Mouse (Mus musculus): Measurements from ENCODE around the gene Zbtb20. TPM values are rescaled to one million over a fixed set of nuclear protein-coding genes. Genes with fewer than 3 reads are reported as not detected.
A peak's percentile ranks its signal among the peaks of the same experiment; 100 is the strongest.

Zbtb20 gene
- polyA plus RNA-seq, 1 experiment from 2014 or later, result 38.1 TPM

DNA sequence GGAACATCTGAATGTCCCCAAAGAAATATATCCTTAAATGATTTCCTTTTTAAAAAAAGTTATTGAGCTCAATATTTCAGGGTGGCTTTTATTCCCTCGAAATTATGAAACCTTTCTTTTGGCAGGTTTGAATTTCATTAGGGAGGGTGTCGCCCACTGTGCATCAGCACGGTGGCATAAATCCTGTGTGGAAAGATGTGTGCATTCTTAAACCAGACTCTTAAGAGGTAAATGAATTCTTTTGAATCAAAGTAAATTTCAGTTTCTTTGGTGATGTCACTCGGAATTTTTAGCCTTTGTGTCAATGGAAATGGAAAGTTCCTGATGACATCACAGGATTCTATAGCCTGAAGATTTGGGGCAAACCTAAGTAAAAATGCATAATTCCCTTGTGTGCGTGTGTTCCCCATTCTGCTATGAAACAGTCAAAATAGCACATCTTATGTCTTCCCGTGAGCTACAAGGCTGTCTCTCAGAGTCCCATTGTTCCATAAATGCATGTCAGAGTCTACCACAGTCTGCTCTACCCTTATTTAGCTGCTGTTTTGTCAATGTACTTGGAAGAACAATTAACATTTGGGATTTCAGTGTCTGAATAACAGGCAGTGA, 318.1 kb downstream of the Zbtb20 start:
- 85% methylated on average over 6 of the region's 6 CpGs for WGBS
- Histone ChIP-seq H3K36me3 (no peaks in the 10 kb centered on the region), H3K9ac (no peak overlapping the region), H3K4me2 (no peak overlapping the region), H3K27me3 (replicated peaks) (no peaks in the 10 kb centered on the region), H3K4me1 (replicated peaks) (no peaks in the 10 kb centered on the region), H3K4me3 (no peak overlapping the region), H3K9me3 (replicated peaks) (no peaks in the 10 kb centered on the region), H3K27ac (ENCODE audit: poor library complexity, severe bottlenecking) (no peak overlapping the region)
- ATAC-seq (ENCODE audit: insufficient number of reproducible peaks, low FRiP score), result no peak

DNA sequence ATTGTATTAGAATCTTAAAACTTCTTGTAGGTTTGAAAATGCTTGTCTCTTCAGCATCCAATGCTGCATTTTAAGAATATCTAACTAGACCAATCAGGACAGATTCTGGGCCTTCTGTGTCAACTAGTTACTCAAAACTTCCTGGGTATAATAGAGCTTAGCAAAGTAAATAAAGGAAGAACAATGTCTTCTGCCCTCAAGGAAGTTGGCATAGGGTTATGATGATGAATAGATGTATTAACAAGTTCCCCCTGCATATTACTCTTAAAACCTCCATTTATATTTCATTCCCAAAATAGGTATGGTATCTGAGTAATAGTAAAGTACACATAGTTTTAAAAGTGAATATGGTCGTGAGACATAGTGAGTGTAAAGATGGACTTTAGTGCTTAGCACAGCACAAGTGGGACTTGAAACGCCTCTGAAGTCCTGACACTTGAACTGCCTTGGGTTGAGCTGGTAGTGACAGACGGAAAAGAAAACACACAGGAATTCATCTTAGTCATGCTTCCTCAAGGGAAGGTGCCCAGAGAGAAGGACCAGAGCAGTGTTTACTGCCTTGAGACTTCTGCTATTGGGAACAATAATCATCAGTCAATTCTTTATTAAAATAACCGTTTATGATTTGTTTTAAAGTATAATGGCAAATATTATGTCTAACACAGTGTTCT, 341.8 kb downstream of the Zbtb20 start:
- Histone ChIP-seq H3K4me2 (no peak overlapping the region), H3K4me1 (replicated peaks) (0 out of 2 replicates have a peak, but pooled peaks cover 2% of the 10 kb centered on the region), H3K9ac (no peak overlapping the region), H3K9me3 (replicated peaks) (no peaks in the 10 kb centered on the region), H3K27ac (ENCODE audit: poor library complexity, severe bottlenecking) (no peak overlapping the region), H3K27me3 (replicated peaks) (no peaks in the 10 kb centered on the region), H3K4me3 (no peak overlapping the region), H3K36me3 (no peaks in the 10 kb centered on the region)
- ATAC-seq (ENCODE audit: insufficient number of reproducible peaks, low FRiP score), result no peak
- 38% methylated on average over 4 of the region's 4 CpGs for WGBS

DNA sequence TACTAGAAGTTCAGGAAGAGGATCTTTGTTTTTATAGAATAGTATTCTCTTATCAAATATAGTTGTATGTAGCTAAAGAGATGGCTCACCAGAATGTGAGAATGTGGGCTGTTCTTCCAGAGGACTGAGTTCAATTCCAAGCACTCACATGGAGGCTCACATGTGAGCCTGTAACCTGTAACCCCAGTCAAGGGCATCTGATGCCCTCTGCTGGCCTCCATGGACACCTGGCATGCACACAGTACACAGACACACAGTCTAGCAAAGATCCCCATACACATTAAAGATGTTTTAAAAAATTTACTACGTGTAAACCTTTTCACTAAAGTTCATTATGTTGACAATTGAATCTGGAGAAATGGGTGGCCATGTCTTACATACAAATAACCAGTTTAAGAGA, 343.7 kb downstream of the Zbtb20 start:
- H3K4me1 ChIP-seq (replicated peaks), result 0 out of 2 replicates have a peak, but pooled peaks cover 2% of the 10 kb centered on the region
- no peak overlapping the region for H3K27ac ChIP-seq (ENCODE audit: poor library complexity, severe bottlenecking)
- WGBS, result 84% methylated on average over 1 of the region's 1 CpGs
- H3K4me2 ChIP-seq, result no peak overlapping the region
- ATAC-seq (ENCODE audit: insufficient number of reproducible peaks, low FRiP score), result no peak
- H3K27me3 ChIP-seq (replicated peaks), result no peaks in the 10 kb centered on the region
- H3K4me3 ChIP-seq, result no peak overlapping the region
- H3K9ac ChIP-seq, result no peak overlapping the region
- H3K36me3 ChIP-seq, result no peaks in the 10 kb centered on the region
- H3K9me3 ChIP-seq (replicated peaks), result no peaks in the 10 kb centered on the region

DNA sequence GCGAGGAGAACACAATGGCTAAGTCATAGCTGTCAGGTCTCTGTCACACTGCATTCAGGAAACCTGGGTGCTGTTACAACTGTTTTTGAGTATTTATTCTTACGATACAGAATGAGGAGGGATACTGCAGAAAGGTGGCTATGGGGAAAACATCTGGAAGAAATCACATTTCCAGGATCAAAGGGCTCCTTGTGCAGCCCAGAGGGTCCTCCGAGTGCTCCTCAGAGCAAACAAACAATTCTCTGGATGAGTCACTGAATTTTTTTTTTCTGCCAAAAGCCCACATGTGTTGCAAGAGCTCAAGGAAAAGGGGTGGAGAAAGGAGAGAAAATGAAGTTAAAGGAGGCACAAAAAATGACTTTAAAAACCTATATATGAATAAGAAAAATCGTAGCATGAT, 345.6 kb downstream of the Zbtb20 start:
- H3K9ac ChIP-seq, result no peak overlapping the region
- 59% methylated on average over 4 of the region's 4 CpGs for WGBS
- no peak overlapping the region for H3K4me3 ChIP-seq
- H3K27ac ChIP-seq (ENCODE audit: poor library complexity, severe bottlenecking), result no peak overlapping the region
- 0 out of 2 replicates have a peak, but pooled peaks cover 2% of the 10 kb centered on the region for H3K4me1 ChIP-seq (replicated peaks)
- no peak overlapping the region for H3K4me2 ChIP-seq
- no peaks in the 10 kb centered on the region for H3K36me3 ChIP-seq
- no peak for ATAC-seq (ENCODE audit: insufficient number of reproducible peaks, low FRiP score)
- H3K9me3 ChIP-seq (replicated peaks), result no peaks in the 10 kb centered on the region
- no peaks in the 10 kb centered on the region for H3K27me3 ChIP-seq (replicated peaks)

DNA sequence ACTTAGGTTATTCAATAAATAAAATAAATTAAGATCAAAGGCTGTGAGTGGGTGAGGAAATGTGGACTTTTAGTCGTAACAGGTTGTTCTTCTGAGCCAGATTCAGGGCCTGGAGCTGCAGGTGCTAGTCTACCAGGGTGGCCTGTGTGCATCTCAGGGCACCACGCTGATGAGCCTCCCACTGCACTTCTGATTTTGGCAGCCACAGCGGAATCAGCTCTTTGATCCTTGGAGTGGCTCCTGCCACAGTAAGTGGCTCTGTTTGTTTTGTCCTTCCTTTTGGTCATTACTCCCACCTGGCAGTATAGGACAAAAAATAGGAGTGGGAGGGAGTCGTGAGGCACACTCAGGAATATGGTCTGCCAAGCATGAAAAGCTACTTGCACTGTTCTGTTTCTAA, 354.6 kb downstream of the Zbtb20 start:
- Histone ChIP-seq H3K27ac (ENCODE audit: poor library complexity, severe bottlenecking) (no peak overlapping the region), H3K4me2 (no peak overlapping the region), H3K4me3 (no peak overlapping the region), H3K9me3 (replicated peaks) (no peaks in the 10 kb centered on the region), H3K9ac (no peak overlapping the region), H3K4me1 (replicated peaks) (no peaks in the 10 kb centered on the region), H3K36me3 (no peaks in the 10 kb centered on the region), H3K27me3 (replicated peaks) (no peaks in the 10 kb centered on the region)
- WGBS, result 67% methylated on average over 4 of the region's 4 CpGs
- ATAC-seq (ENCODE audit: insufficient number of reproducible peaks, low FRiP score), result no peak

DNA sequence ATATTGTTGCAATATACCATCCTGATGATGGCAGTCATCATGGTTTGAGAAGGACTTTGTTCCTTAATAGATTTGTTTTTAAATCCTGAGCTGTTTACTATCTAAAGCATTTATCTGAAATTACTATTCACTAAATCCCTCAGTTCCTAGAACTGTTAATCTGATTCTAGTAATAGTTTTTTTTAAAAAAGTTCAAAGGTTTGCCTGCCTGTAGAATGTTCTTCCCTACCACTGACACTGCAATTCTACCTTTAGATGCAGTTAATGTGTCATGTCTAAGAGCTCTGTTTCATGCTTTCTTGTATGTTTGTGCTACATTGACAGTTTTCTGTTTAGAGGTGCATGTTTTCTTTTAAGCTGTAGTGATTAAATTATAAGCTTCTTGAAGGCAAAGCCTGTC, 358.6 kb downstream of the Zbtb20 start:
- no peak overlapping the region for H3K27ac ChIP-seq (ENCODE audit: poor library complexity, severe bottlenecking)
- no peaks in the 10 kb centered on the region for H3K27me3 ChIP-seq (replicated peaks)
- ATAC-seq (ENCODE audit: insufficient number of reproducible peaks, low FRiP score), result no peak
- H3K4me2 ChIP-seq, result no peak overlapping the region
- no peaks in the 10 kb centered on the region; the same call in 1 of the 2 replicates for H3K4me1 ChIP-seq (replicated peaks)
- H3K36me3 ChIP-seq, result no peaks in the 10 kb centered on the region
- no peak overlapping the region for H3K9ac ChIP-seq
- H3K4me3 ChIP-seq, result no peak overlapping the region
- no peaks in the 10 kb centered on the region for H3K9me3 ChIP-seq (replicated peaks)

DNA sequence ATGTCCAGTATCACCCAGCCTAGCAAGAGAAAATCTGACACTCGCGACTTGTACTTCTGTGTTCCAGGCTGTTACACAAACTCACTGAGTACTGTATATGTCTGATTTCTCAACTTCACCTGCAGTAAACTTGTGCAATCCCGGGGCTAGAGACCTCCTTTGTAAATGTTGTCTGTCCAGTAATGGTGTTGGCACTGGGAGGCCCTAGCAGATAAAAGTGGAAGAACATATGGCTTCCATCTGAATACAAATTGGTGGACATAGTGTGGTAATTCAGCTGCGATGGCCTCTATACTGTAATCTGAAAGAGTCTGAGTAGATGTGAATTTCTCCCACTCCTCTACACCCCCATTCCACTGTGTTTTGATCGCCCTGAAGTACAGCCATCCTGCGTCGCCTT, 359.6 kb downstream of the Zbtb20 start:
- no peak overlapping the region for H3K4me3 ChIP-seq
- H3K27me3 ChIP-seq (replicated peaks), result no peaks in the 10 kb centered on the region
- H3K4me2 ChIP-seq, result no peak overlapping the region
- no peak for ATAC-seq (ENCODE audit: insufficient number of reproducible peaks, low FRiP score)
- H3K4me1 ChIP-seq (replicated peaks), result no peaks in the 10 kb centered on the region; the same call in 1 of the 2 replicates
- WGBS, result 64% methylated on average over 7 of the region's 7 CpGs
- H3K27ac ChIP-seq (ENCODE audit: poor library complexity, severe bottlenecking), result no peak overlapping the region
- no peaks in the 10 kb centered on the region for H3K9me3 ChIP-seq (replicated peaks)
- no peaks in the 10 kb centered on the region for H3K36me3 ChIP-seq
- H3K9ac ChIP-seq, result no peak overlapping the region

DNA sequence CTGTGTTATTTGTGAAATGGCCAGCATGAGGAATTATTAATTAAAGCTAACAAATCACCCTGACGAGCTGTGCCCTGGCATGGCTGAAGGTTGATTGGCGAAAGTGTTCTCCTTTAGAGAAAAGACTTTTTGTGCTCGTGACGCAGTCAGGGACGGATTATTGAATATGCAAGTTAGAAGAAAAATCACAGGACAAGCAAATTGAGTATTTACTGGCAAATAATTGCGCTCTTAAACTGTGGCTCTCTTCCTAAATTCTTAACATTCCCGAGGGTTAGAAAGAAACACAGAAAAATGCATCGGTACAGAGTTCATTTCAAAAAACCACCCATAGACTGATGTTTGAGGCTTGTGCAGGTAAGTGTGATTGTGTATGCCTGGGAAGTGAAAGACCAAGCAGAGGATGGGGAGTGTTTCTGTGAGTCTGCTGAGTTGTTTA, 360.1 kb downstream of the Zbtb20 start:
- ATAC-seq (ENCODE audit: insufficient number of reproducible peaks, low FRiP score), result no peak
- WGBS, result 69% methylated on average over 8 of the region's 8 CpGs
- Histone ChIP-seq H3K27me3 (replicated peaks) (no peaks in the 10 kb centered on the region), H3K9ac (no peak overlapping the region), H3K36me3 (no peaks in the 10 kb centered on the region), H3K4me3 (no peak overlapping the region), H3K4me2 (no peak overlapping the region), H3K27ac (ENCODE audit: poor library complexity, severe bottlenecking) (no peak overlapping the region), H3K9me3 (replicated peaks) (no peaks in the 10 kb centered on the region), H3K4me1 (replicated peaks) (no peaks in the 10 kb centered on the region; the same call in 1 of the 2 replicates)

DNA sequence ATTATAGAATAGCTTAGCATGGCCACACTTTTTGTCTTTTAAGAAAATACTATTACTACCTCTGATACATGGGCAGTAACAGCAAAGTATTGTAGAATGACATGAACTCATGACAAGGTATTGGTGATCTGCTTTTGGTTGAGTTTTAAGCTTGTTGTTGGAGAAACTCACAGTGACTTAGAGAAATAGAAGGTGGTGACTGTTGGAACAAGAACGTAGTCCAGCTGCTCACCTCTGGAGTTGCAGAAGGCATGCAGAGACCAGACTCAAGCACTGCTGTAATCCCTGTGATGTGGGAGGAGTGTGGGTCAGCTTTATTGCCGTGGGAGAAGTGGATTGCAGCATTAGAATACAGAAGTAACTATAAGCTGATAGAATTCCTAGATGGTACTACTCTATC, 361.9 kb downstream of the Zbtb20 start:
- H3K4me3 ChIP-seq, result no peak overlapping the region
- H3K36me3 ChIP-seq, result no peaks in the 10 kb centered on the region
- H3K27ac ChIP-seq (ENCODE audit: poor library complexity, severe bottlenecking), result no peak overlapping the region
- no peaks in the 10 kb centered on the region for H3K9me3 ChIP-seq (replicated peaks)
- H3K4me2 ChIP-seq, result no peak overlapping the region
- no peak for ATAC-seq (ENCODE audit: insufficient number of reproducible peaks, low FRiP score)
- no peaks in the 10 kb centered on the region for H3K27me3 ChIP-seq (replicated peaks)
- WGBS, result 70% methylated on average over 2 of the region's 2 CpGs
- no peak overlapping the region for H3K9ac ChIP-seq
- no peaks in the 10 kb centered on the region; the same call in 1 of the 2 replicates for H3K4me1 ChIP-seq (replicated peaks)

DNA sequence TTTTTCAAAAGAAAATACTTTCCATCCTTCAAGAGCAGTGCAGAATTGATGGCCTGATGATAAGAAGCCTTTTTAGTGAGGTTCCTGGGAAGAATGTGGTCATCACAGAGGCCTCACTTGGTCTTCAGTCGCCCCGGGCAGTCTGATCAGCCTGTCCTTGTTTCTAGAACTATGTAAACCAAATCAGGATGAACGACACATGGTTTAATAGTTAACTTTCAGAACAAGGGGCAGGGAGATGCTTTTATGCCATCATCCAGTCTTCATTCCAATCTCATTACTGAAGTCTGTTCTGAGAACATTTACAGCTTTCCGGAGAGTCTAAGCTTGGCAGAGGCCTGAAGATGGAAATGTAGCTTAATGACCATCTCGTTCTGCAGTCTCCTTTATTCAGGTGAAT, 371.3 kb downstream of the Zbtb20 start:
- H3K36me3 ChIP-seq, result no peaks in the 10 kb centered on the region
- 77% methylated on average over 5 of the region's 5 CpGs for WGBS
- no peak overlapping the region for H3K9ac ChIP-seq
- H3K4me1 ChIP-seq (replicated peaks), result no peaks in the 10 kb centered on the region
- H3K27me3 ChIP-seq (replicated peaks), result no peaks in the 10 kb centered on the region
- H3K9me3 ChIP-seq (replicated peaks), result no peaks in the 10 kb centered on the region
- no peak for ATAC-seq (ENCODE audit: insufficient number of reproducible peaks, low FRiP score)
- H3K27ac ChIP-seq (ENCODE audit: poor library complexity, severe bottlenecking), result no peak overlapping the region
- no peak overlapping the region for H3K4me3 ChIP-seq
- H3K4me2 ChIP-seq, result no peak overlapping the region

DNA sequence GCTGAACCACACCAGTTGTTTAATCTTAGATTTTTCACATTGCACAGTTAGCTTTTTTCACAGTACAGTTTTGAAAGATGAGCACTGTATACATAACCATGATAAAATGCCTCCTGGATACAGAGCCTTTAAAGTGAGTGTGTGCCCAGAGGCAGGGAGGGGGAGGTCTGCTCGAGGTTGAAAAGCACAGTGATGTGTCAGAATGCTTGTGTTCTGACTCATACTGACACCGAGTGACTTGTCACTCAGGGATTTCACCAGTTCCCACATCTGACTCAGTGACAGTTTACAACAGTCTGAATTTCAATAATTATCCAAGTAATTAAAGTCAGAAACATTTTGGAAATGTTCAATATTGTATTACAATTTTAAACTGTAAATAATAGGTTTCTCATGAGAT, 377.4 kb downstream of the Zbtb20 start:
- Histone ChIP-seq H3K4me1 (replicated peaks) (no peaks in the 10 kb centered on the region; the same call in 1 of the 2 replicates), H3K36me3 (no peaks in the 10 kb centered on the region)
- ATAC-seq (ENCODE audit: insufficient number of reproducible peaks, low FRiP score), result 0 out of 2 replicates have a peak, but pooled peaks have one; percentile 25

More for the DNA sequence above, 377.4 kb downstream of the Zbtb20 start:
- Histone ChIP-seq H3K27ac (ENCODE audit: poor library complexity, severe bottlenecking) (no peak overlapping the region), H3K4me2 (no peak overlapping the region), H3K27me3 (replicated peaks) (no peaks in the 10 kb centered on the region), H3K4me3 (no peak overlapping the region), H3K9ac (no peak overlapping the region), H3K9me3 (replicated peaks) (no peaks in the 10 kb centered on the region)
- 4% methylated on average over 2 of the region's 2 CpGs for WGBS
